8 mouse cellular contexts compared by ENCODE assay signal in genomic region chrX:135752832-135753231, GRCm38 (mm10). TPM values are rescaled to one million over a fixed set of nuclear protein-coding genes. Genes with fewer than 3 reads are reported as not detected.
DNase-seq lines count a peak whose midpoint lies in the region; ATAC-seq and TF ChIP-seq lines count a peak whose summit lies in the region.
"Had no signal": no experiment of that assay in that cellular context is flagged by ENCODE, and none has a peak within 500 bp of the region (broad histone marks: within the 10 kb centered on the region; RNA-seq: fewer than 3 reads in every experiment).

No protein-coding gene starts in this region.

- WGBS in forebrain, embryonic 14.5 days = 6% methylated on average over 2 of the region's 2 CpGs
- WGBS in hindbrain, embryonic 13.5 days = 4% methylated on average over 2 of the region's 2 CpGs
- 0% methylated on average over 2 of the region's 2 CpGs for WGBS in midbrain, embryonic 12.5 days
- WGBS in small intestine, adult 2 months = 2% methylated on average over 2 of the region's 2 CpGs

- peak; percentile 55; the same call in 1 of the 2 replicates for ATAC-seq in forebrain, embryonic 14.5 days
- ATAC-seq in hindbrain, embryonic 13.5 days (ENCODE audit: low FRiP score) = peak; percentile 68
- ATAC-seq in midbrain, embryonic 12.5 days (ENCODE audit: low FRiP score, low read depth) = peak; percentile 71

- no peaks in the 10 kb centered on the region for H3K27me3 ChIP-seq in forebrain, embryonic 14.5 days (replicated peaks; ENCODE audit: control insufficient read depth, insufficient read depth, low read length)
- no peaks in the 10 kb centered on the region for H3K27me3 ChIP-seq in hindbrain, embryonic 13.5 days
- H3K27me3 ChIP-seq in midbrain, embryonic 12.5 days = no peaks in the 10 kb centered on the region
- no peaks in the 10 kb centered on the region for H3K27me3 ChIP-seq in small intestine, adult 2 months (ENCODE audit: control insufficient read depth, insufficient read depth, low read length)
- H3K27me3 ChIP-seq: limb, embryonic 15.5 days had no signal

- no peak overlapping the region for H3K27ac ChIP-seq in forebrain, embryonic 14.5 days (ENCODE audit: low read depth, low read length)
- H3K27ac ChIP-seq in hindbrain, embryonic 13.5 days = no peak overlapping the region
- H3K27ac ChIP-seq in midbrain, embryonic 12.5 days (replicated peaks) = no peak overlapping the region
- no peak overlapping the region for H3K27ac ChIP-seq in small intestine, adult 2 months (ENCODE audit: insufficient read depth, low read depth, low read length)
- H3K27ac ChIP-seq: limb, embryonic 15.5 days had no signal

- no peak overlapping the region for H3K4me3 ChIP-seq in forebrain, embryonic 14.5 days (ENCODE audit: low read depth, low read length)
- H3K4me3 ChIP-seq in hindbrain, embryonic 13.5 days = no peak overlapping the region
- H3K4me3 ChIP-seq in midbrain, embryonic 12.5 days = no peak overlapping the region
- H3K4me3 ChIP-seq in small intestine, adult 2 months (ENCODE audit: low read depth, low read length) = no peak overlapping the region
- H3K4me3 ChIP-seq: limb, embryonic 15.5 days had no signal

- H3K9ac ChIP-seq in forebrain, embryonic 14.5 days (ENCODE audit: low read length) = no peak overlapping the region
- no peak overlapping the region for H3K9ac ChIP-seq in hindbrain, embryonic 13.5 days
- no peak overlapping the region for H3K9ac ChIP-seq in midbrain, embryonic 12.5 days (replicated peaks)
- H3K9ac ChIP-seq: limb, embryonic 15.5 days had no signal

- no peak for TF ChIP-seq POLR2A in small intestine, adult 2 months (IDR thresholded peaks at IDR 0.05; ENCODE audit: low read depth, low read length)

- DNase-seq in NIH3T3 (ENCODE audit: low read depth) = peak; percentile 79
- DNase-seq in c-Kit-positive CD71-positive TER-119-negative erythroid progenitor cells, embryonic 14.5 days (ENCODE audit: low read depth) = peak; percentile 55
- peak; percentile 75 for DNase-seq in forebrain, embryonic 14.5 days (ENCODE audit: low spot score)
- peak; percentile 51 to 60 for DNase-seq in layer of hippocampus, postnatal 36 days

- H3K9me3 ChIP-seq in forebrain, embryonic 14.5 days (replicated peaks; ENCODE audit: control insufficient read depth, low read length) = no peaks in the 10 kb centered on the region
- no peaks in the 10 kb centered on the region for H3K9me3 ChIP-seq in hindbrain, embryonic 13.5 days
- H3K9me3 ChIP-seq in midbrain, embryonic 12.5 days = no peaks in the 10 kb centered on the region
- H3K9me3 ChIP-seq: limb, embryonic 15.5 days had no signal

- H3K36me3 ChIP-seq in forebrain, embryonic 14.5 days (ENCODE audit: control insufficient read depth, insufficient read depth, low read length) = peaks cover 17% of the 10 kb centered on the region; the same call in 1 of the 2 replicates
- H3K36me3 ChIP-seq in hindbrain, embryonic 13.5 days = no peaks in the 10 kb centered on the region
- 0 out of 2 replicates have a peak, but pooled peaks cover 4% of the 10 kb centered on the region for H3K36me3 ChIP-seq in midbrain, embryonic 12.5 days
- peaks cover 6% of the 10 kb centered on the region for H3K36me3 ChIP-seq in small intestine, adult 2 months (ENCODE audit: control insufficient read depth, insufficient read depth, low read length)
- H3K36me3 ChIP-seq: limb, embryonic 15.5 days had no signal

- TF ChIP-seq CTCF in small intestine, adult 2 months (IDR thresholded peaks at IDR 0.05; ENCODE audit: extremely low read depth, insufficient read length, insufficient replicate concordance, low read depth, low read length) = peak; percentile 52; the same call in 1 of the 2 replicates

- no peaks in the 10 kb centered on the region for H3K4me1 ChIP-seq in forebrain, embryonic 14.5 days (ENCODE audit: control insufficient read depth, insufficient read depth, low read length)
- no peaks in the 10 kb centered on the region for H3K4me1 ChIP-seq in hindbrain, embryonic 13.5 days (replicated peaks)
- H3K4me1 ChIP-seq in midbrain, embryonic 12.5 days = no peaks in the 10 kb centered on the region
- H3K4me1 ChIP-seq in small intestine, adult 2 months (ENCODE audit: control insufficient read depth, insufficient read depth, insufficient read length, low read length) = no peaks in the 10 kb centered on the region
- H3K4me1 ChIP-seq: limb, embryonic 15.5 days had no signal

- H3K4me2 ChIP-seq in forebrain, embryonic 14.5 days (ENCODE audit: low read length) = no peak overlapping the region
- no peak overlapping the region for H3K4me2 ChIP-seq in hindbrain, embryonic 13.5 days
- H3K4me2 ChIP-seq in midbrain, embryonic 12.5 days (replicated peaks) = no peak overlapping the region
- H3K4me2 ChIP-seq: limb, embryonic 15.5 days had no signal

RNA-seq across cellular contexts. Expression of gene Armcx5, which starts 10.3 kb away (rescaled TPM):
- polyA plus RNA-seq in forebrain, embryonic 14.5 days (2014; fragmentation: Nextera tagmentation; extraction: Ambion mirVana) = 7.6 TPM in 2 replicates
- polyA plus RNA-seq in hindbrain, embryonic 13.5 days (2015; fragmentation: Nextera tagmentation; extraction: Ambion mirVana) = 11.5 and 13.1 TPM in 2 replicates
- total RNA-seq in layer of hippocampus, postnatal 36 days (2021) = 10 to 100 TPM; 22.7 to 23.9 TPM
- polyA plus RNA-seq in midbrain, embryonic 12.5 days (2016; fragmentation: Nextera tagmentation; extraction: Ambion mirVana) = 12.6 and 12.7 TPM in 2 replicates
- polyA plus RNA-seq in small intestine, adult 2 months (2012; rRNA removed) = 0.13 TPM in 1 of 2 replicates, not detected in the other

RNA-seq across cellular contexts. Expression of gene Gprasp1, which starts 10.3 kb away (rescaled TPM):
- 94.4 and 118 TPM in 2 replicates for polyA plus RNA-seq in forebrain, embryonic 14.5 days (2014; fragmentation: Nextera tagmentation; extraction: Ambion mirVana)
- 159 and 172 TPM in 2 replicates for polyA plus RNA-seq in hindbrain, embryonic 13.5 days (2015; fragmentation: Nextera tagmentation; extraction: Ambion mirVana)
- total RNA-seq in layer of hippocampus, postnatal 36 days (2021) = 100 to 1,000 TPM; 316 to 323 TPM
- 110 and 130 TPM in 2 replicates for polyA plus RNA-seq in midbrain, embryonic 12.5 days (2016; fragmentation: Nextera tagmentation; extraction: Ambion mirVana)
- polyA plus RNA-seq in small intestine, adult 2 months (2012; rRNA removed) = 1.4 and 2.6 TPM in 2 replicates

RNA-seq across cellular contexts. Expression of gene Tmsb15a, which starts 27.8 kb away (rescaled TPM):
- polyA plus RNA-seq in forebrain, embryonic 14.5 days (2014; fragmentation: Nextera tagmentation; extraction: Ambion mirVana) = not detected in 2 replicates
- polyA plus RNA-seq in hindbrain, embryonic 13.5 days (2015; fragmentation: Nextera tagmentation; extraction: Ambion mirVana) = not detected in 2 replicates
- not detected for total RNA-seq in layer of hippocampus, postnatal 36 days (2021)
- not detected in 2 replicates for polyA plus RNA-seq in midbrain, embryonic 12.5 days (2016; fragmentation: Nextera tagmentation; extraction: Ambion mirVana)
- not detected in 2 replicates for polyA plus RNA-seq in small intestine, adult 2 months (2012; rRNA removed)

RNA-seq across cellular contexts. Expression of gene Bhlhb9, which starts 44.6 kb away (rescaled TPM):
- polyA plus RNA-seq in forebrain, embryonic 14.5 days (2014; fragmentation: Nextera tagmentation; extraction: Ambion mirVana) = 88.2 and 104 TPM in 2 replicates
- 107 and 112 TPM in 2 replicates for polyA plus RNA-seq in hindbrain, embryonic 13.5 days (2015; fragmentation: Nextera tagmentation; extraction: Ambion mirVana)
- 10 to 100 TPM; 72.2 to 76.5 TPM for total RNA-seq in layer of hippocampus, postnatal 36 days (2021)
- 83.9 and 90.3 TPM in 2 replicates for polyA plus RNA-seq in midbrain, embryonic 12.5 days (2016; fragmentation: Nextera tagmentation; extraction: Ambion mirVana)
- polyA plus RNA-seq in small intestine, adult 2 months (2012; rRNA removed) = 0.13 and 0.52 TPM in 2 replicates

RNA-seq across cellular contexts. Expression of gene Tcp11x2, which starts 59.2 kb away (rescaled TPM):
- polyA plus RNA-seq in forebrain, embryonic 14.5 days (2014; fragmentation: Nextera tagmentation; extraction: Ambion mirVana) = not detected in 2 replicates
- polyA plus RNA-seq in hindbrain, embryonic 13.5 days (2015; fragmentation: Nextera tagmentation; extraction: Ambion mirVana) = not detected in 2 replicates
- total RNA-seq in layer of hippocampus, postnatal 36 days (2021) = not detected
- polyA plus RNA-seq in midbrain, embryonic 12.5 days (2016; fragmentation: Nextera tagmentation; extraction: Ambion mirVana) = not detected in 2 replicates
- not detected in 2 replicates for polyA plus RNA-seq in small intestine, adult 2 months (2012; rRNA removed)
- polyA plus RNA-seq: limb, embryonic 15.5 days had no signal

Comparison
In these comparisons a context has a peak if more than half of its experiments do, and no peak if none do; other contexts are left out.
1. RNA of gene Gprasp1, which starts 10.3 kb away (polyA plus RNA-seq): 159 to 172 TPM in hindbrain, embryonic 13.5 days, 110 to 130 TPM in midbrain, embryonic 12.5 days and 94.4 to 118 TPM in forebrain, embryonic 14.5 days; 1.4 to 2.6 TPM in small intestine, adult 2 months; every median in the first group is over 10 times any median in the second.
2. Peak in every context shown above with its lines, with median percentiles within 50 percentile points of each other: DNase-seq and ATAC-seq.